Mouse (Mus musculus) heart, postnatal 0 days (tissue): ENCODE measurements around the gene Guca1a.

Experiments used
- CTCF ChIP-seq: IDR thresholded peaks from 2 replicates; pipeline ENCODE4 v1.5.1; 2016; ENCODE audit warnings: antibody characterized with exemption, control low read depth, low read depth
- EP300 ChIP-seq: IDR thresholded peaks from 2 replicates; pipeline ENCODE4 v1.6.1; 2016; ENCODE audit warnings: antibody characterized with exemption, low read depth

DNA sequence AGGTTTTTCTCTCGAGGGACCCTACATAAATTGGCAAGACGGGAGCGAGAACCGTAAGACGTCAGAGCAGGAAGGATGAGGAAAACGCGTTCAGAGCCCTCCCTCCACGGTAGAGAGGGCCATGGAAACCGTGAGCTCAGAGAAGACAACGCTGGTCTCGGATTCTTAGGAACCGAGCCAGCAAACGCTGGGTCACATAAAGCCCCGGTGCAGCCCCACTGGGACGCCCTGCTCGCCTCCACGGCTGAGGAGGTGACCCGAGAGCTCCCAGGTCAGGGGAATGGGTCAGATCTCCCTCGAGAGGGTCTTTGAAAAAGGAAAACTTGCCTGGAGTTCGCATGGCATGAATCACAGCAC, 31.3 kb downstream of the Guca1a start:
- TF ChIP-seq CTCF = no peak
- TF ChIP-seq EP300 = no peak
